Mouse (Mus musculus) kidney, adult 2 months (tissue): ENCODE data around the gene Zdhhc19.

Source experiments
- CTCF ChIP-seq: fragments of 200-500 bp; conservative IDR thresholded peaks from 2 replicates; pipeline ENCODE4 v1.5.1; 2011; ENCODE audit warnings: low read depth, mild to moderate bottlenecking, control low read depth, low read length, moderate library complexity, mixed read lengths; ENCODE audit not compliant: insufficient read depth, insufficient read length
- POLR2A ChIP-seq: fragments of 200-500 bp; IDR thresholded peaks from one replicate; pipeline ENCODE4 v1.6.1; 2011; ENCODE audit warnings: low read depth, low read length, control low read depth

GRCm38 (mm10) chr16:32599151-32599550 lies 103.1 kb downstream of the Zdhhc19 start:
- TF ChIP-seq CTCF (no peak), POLR2A (no peak)
